Mouse (Mus musculus): ENCODE results near the gene Ptpdc1.

- TF ChIP-seq CTCF (IDR thresholded peaks at IDR 0.05; ENCODE audit: low read depth) (no peak), EP300 (optimal IDR thresholded peaks at IDR 0.05) (no peak)
Observed at GRCm38 (mm10) chr13:48617774-48618173, 7.7 kb downstream of the Ptpdc1 start.
